Mouse (Mus musculus): Measurements from ENCODE around the gene Krt78. TPM values are rescaled to one million over a fixed set of nuclear protein-coding genes. Genes with fewer than 3 reads are reported as not detected.
"Not testable (repeated sequence)": the region's sequence is repeated elsewhere in the genome, so short reads cannot be mapped to it uniquely, and the experiment has no call there.

Gene Krt78
- total RNA-seq (2015) = not detected in 2 replicates
- total RNA-seq (2017) = not detected in 2 replicates

DNA sequence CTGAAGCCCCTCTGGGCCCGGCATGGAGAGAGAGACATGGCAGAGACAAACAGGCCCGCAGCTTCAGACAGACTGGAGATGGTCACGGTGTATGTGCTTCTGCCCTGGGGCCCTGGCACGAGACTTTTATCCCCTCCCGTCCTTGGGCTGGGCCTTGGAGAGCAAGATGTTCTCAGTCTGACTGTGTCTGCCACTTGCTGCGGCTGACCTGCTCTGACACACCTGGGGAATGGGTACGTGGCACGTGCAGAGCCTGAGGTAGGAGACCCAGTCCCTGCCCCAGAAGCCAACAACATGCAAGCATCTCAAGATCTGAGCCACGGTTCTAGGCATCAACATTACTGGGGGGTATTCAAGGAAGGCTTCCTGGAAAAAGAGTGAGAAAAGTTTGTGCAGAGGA is at the start of gene Krt78:
Gene Krt78 (minus strand): TSS at position 101 of the 400 bp plus-strand sequence.
- no peak for ATAC-seq (replicated peaks; ENCODE audit: poor library complexity)

DNA sequence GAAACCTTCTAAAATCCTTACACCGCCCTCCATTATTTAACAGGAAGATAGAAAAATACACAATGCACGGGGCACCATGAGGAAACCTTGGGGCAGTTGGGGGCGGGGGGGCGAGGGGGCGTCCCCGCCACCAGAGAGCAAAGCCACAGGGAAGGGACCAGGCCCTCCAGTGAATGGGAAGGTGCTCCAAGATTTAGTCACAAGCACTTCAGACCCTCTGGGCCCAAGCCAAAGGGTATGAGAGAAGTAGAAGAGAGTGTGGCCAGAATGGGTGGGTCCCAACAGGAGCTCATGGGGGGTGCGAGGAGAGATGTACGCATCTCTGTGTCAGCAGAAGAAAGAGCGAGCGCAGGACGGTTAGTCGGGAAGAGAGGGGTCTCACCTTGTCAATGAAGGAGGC is 49.4 kb upstream of the Krt78 start:
- no peak for ATAC-seq (replicated peaks; ENCODE audit: poor library complexity)

DNA sequence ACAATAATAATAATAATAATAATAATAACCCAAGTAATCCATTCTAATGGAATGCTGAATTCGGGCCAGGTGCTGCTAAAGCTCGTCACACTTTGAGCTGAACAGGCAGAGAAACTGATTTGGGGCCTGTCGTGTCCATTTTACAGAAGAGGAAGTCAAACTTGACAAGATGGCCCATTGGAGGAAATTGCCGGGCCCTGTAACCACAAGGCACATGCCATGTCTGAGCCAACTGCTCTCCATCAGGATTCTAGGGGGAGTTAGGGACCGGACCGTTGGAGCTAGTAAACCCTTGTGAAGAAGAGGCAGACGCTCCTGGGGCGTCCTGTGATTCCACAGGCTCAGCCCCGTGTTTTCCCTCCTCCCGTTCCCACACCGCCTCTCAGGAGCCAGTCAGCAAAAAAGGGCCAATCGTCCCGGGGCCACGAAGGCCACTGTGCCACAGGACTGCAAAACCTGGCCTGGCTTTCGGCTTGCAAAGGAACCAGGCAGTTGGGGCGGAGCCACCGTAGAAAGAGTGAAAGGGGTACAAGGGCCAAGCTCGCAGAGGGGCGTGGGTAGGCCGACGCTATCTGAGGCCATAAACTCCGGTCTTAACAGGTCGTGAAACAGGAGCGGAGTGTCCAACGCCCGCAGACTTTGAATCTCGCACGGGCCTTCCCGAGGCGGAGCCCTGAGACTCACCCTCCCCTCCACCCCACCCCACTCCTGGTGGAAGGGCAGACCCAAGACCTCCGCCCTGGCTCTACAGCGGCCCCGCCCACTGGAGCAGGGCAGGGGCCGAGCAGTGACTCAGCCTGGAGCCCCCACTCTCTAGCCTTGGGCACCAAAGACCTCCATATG is 48.8 kb upstream of the Krt78 start:
- ATAC-seq (replicated peaks; ENCODE audit: poor library complexity) = peak; percentile 79

- no peak for ATAC-seq (replicated peaks; ENCODE audit: poor library complexity)
Observed at GRCm38 (mm10) chr15:101999676-102000335, 45.7 kb upstream of the Krt78 start.

DNA sequence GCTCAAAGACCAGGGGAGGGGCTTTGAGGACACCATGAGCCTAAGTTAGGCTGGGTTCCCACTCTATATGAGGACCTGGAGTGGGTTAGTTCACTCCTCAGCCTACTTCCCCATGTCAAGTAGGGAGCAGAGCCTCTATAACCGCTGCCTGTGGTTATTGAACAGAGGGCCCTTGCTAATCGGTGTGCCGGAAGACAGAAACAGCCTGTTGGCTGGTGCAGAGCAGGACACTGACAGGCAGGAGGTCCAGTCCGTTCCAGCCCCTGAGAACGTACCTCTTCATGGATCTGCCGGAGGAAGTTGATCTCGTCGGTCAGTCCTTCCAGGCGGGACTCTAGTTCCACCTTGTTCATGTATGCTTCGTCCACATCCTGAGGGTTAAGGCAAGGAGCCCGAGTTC is 45.1 kb upstream of the Krt78 start:
- peak; percentile 26; the same call in 1 of the 2 replicates for ATAC-seq (replicated peaks; ENCODE audit: poor library complexity)

- not testable (repeated sequence) for ATAC-seq (replicated peaks; ENCODE audit: poor library complexity)
Observed at GRCm38 (mm10) chr15:101996450-101997078, 42.5 kb upstream of the Krt78 start.

- peak; percentile 52; the same call in 1 of the 2 replicates for ATAC-seq (replicated peaks; ENCODE audit: poor library complexity)
Observed at GRCm38 (mm10) chr15:101995484-101996236, 41.6 kb upstream of the Krt78 start.

DNA sequence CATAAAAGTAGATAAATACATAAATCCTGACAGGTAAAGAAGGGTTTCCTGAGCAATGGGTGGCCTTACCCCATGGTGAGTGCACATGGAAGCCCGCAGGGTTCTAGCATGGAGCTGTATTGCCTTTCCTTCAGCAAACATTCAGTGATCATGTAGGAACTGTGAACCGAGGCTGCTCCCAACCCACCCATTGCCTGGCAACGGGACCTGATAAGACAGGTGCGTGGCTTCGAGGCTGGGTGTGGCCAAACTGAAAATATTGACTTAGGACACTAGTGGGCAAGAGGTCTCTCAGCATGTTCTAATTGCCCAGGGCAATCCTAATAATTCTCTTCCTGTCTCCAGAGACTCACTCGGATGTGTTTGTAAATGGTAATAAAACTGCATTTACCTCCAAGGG is 40.3 kb upstream of the Krt78 start:
- no peak for ATAC-seq (replicated peaks; ENCODE audit: poor library complexity)

DNA sequence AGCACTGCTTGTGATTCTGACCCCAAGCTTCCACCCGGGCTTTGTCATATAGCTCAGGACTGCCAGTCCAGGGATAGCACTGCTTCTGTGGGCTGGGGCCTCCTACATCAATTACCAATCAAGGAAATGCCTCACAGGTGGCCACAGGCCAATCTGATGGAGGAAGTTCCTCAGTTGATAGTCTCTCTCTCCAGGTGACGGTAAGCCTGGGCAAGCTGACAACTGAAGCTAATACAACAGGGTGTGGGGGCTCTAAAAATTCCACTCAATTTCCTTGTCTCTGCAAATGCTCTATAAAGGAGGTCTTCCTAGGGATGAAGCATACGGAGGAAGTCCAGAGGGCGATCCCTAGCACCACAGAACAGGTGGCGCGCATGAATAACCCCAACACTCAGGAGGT is 36.9 kb upstream of the Krt78 start:
- ATAC-seq (replicated peaks; ENCODE audit: poor library complexity) = no peak

DNA sequence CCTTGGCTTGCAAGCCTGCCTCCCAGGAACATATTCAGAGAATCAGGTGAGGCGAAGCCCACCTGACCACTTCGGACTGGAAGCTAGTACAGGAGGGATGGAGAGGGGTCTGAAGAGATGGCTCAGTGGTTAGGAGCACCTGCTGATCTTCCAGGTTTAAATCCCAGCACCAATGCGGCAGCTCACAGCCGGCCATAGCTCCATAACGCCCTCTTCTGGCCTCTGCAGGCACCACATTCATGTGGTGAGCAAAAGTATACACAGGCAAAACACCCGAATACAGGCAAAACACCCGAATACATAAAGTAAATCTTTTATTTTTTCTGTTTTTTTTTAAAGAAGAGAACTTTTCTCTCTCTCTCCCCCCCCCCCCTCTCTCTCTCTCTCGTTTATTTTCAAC is 34.6 kb upstream of the Krt78 start:
- no peak for ATAC-seq (replicated peaks; ENCODE audit: poor library complexity)

DNA sequence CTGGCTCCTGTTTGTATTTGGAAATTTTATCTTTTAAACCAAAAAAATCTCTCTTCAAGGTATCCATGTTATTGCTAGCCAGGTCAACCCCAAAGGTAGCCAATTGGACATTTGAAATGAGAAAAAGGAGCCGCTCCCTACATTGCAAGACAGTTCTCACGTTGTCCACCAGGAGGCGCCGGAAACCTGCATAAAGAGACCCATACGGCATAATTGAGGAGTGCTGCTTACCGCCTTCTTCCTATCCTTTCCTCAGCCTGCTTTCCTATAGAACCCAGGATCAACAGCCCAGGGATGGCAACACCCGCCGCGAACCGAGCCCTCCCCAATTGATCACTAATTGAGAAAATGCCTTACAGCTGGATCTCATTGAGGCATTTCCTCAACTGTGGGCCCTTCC is 34.0 kb upstream of the Krt78 start:
- peak; percentile 47 for ATAC-seq (replicated peaks; ENCODE audit: poor library complexity)

- ATAC-seq (replicated peaks; ENCODE audit: poor library complexity) = no peak
Observed at GRCm38 (mm10) chr15:101984746-101985145, 30.7 kb upstream of the Krt78 start.

DNA sequence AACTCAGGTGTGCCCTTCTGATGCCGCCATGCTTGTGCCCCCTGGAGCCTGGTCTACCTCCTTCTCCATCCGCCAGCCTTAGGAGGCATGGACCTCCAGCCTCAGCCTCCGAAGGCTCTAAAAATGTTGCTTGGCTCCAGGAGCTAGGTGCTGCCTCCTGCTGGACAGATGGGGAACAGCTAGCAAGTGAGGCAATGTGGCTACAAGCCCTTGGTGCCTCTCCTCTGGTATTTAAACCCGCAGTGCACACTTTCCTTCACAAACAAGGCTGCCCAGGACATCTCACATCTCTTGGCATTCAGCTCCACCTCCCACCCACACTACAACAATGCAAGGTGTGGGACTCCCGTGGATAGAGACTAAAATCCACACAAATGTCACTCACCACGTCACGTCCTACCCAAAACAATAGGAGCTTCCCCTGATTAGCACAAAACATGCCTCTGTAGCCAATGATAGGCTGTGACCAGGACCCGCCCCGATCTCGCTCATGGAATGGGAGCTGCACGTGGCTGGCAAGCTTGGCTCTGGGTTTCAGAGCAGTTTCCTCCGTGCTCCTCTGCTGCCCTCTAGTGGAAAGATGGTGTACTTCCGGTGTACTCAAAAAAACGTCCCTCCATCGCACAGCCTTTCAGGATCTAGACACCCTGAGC is 30.0 kb upstream of the Krt78 start:
- peak; percentile 94 for ATAC-seq (replicated peaks; ENCODE audit: poor library complexity)

DNA sequence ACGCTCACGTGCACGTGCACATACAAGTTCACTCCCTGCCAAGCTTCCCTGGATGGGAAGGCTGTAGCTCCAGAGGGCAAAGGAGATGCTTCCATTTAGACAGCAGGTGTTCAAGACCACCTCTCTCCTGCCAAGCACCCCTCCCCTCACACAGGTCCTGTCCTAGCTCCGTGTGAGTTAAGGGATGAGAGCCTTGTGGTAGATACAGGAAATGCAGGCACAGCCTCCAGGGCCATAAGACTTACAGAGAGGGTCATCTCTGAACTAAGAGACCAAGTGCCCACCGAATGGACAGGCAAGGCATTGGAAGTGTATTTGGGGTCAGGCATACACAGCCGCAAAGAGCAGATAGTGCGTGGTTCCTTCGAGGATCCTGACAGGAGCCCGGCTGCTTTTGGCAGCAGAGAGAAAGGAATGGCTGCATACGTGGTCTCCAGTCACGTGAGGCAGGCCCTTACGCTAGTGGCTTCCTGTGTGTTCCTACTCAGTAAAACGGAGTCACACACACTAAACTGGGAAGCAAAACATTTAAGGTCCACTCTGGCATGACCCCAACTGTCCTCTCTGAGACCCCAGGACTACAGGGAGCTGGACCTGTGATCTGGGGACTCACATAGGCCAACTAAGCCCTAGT is 29.3 kb upstream of the Krt78 start:
- ATAC-seq (replicated peaks; ENCODE audit: poor library complexity) = no peak

GRCm38 (mm10) chr15:101980849-101981248 is 26.8 kb upstream of the Krt78 start:
- ATAC-seq (replicated peaks; ENCODE audit: poor library complexity) = no peak

DNA sequence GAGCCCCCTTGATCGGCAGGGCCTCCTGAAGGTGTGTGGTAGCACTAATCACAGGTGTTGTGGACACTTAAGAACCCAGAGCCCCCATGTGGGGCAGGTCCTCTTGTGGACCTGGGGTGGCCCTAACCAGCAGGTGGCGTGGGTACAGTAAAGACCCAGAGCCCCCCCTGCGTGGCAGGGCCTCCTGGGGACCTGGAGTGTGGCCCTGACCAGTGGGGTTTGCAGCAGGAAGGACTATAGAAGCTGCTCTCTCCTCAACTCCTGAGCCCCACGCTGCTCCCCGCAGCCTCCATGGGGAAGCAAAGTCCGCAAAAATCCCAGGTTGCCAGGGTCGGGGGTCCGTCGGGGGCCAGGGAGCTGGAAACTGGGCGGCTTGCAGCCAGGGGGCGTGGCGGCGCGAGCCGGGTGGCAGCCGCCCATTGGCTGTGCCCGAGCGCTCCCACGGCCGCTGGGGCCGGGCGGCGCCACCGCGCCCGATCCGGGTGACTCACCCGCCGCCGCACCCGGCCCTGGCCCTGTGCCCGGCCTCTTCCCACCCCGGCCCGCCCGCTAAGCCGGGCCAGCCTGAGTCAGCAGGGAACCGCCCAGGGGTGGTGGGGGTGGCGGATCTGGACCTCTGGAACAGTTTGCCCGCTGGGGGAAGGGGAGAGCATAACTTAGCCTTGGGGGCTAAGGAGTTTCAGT is 23.1 kb upstream of the Krt78 start:
- peak; percentile 59 for ATAC-seq (replicated peaks; ENCODE audit: poor library complexity)

- ATAC-seq (replicated peaks; ENCODE audit: poor library complexity) = no peak
Observed at GRCm38 (mm10) chr15:101976641-101977040, 22.6 kb upstream of the Krt78 start.

GRCm38 (mm10) chr15:101976023-101976422 is 21.9 kb upstream of the Krt78 start:
- peak; percentile 26 for ATAC-seq (replicated peaks; ENCODE audit: poor library complexity)

- ATAC-seq (replicated peaks; ENCODE audit: poor library complexity) = no peak
Observed at GRCm38 (mm10) chr15:101974083-101974845, 20.2 kb upstream of the Krt78 start.
